Mouse (Mus musculus) lung, adult 2 months (tissue): Measurements from ENCODE around the gene Zfp28.

Experiments used
- CTCF ChIP-seq: fragments of 200-500 bp; IDR thresholded peaks from 2 replicates; pipeline ENCODE4 v1.5.1; 2011; ENCODE audit warnings: mild to moderate bottlenecking, low read length, control low read depth; ENCODE audit not compliant: insufficient read depth
- POLR2A ChIP-seq: fragments of 200-500 bp; IDR thresholded peaks from 2 replicates; pipeline ENCODE4 v1.6.1; 2011; ENCODE audit warnings: low read depth, mild to moderate bottlenecking, control low read depth, low read length, borderline replicate concordance; ENCODE audit errors: extremely low read depth

GRCm38 (mm10) chr7:6343501-6344071, 39.5 kb upstream of the Zfp28 start, which contains the start of gene Gm3854:
- TF ChIP-seq CTCF (no peak), POLR2A (no peak)
